Mouse (Mus musculus) B cell, adult (primary cell): ENCODE data around the gene Olfr1277. TPM values are rescaled to one million over a fixed set of nuclear protein-coding genes. Genes with fewer than 3 reads are reported as not detected.

ENCODE experiments used
- total RNA-seq: library from RNA; stranded (reverse); gene quantifications from 4 replicates; pipeline ENCODE4 v1.2.4, GENCODE M21; 2023; ENCODE audit not compliant: inconsistent age

The Olfr1277 gene
- total RNA-seq, result not detected in 4 replicates

GRCm38 (mm10) chr2:111274006-111274405, at the start of gene Olfr1277:
Olfr1277 (minus strand) TSS chr2:111274106.

GRCm38 (mm10) chr2:111313717-111314116, 39.8 kb upstream of the Olfr1277 start, which contains the start of gene Olfr1280:
Olfr1280 (plus strand) TSS chr2:111314017.

GRCm38 (mm10) chr2:111300374-111300773, 26.5 kb upstream of the Olfr1277 start, which contains the start of gene Olfr1279:
Olfr1279 (plus strand) TSS chr2:111300635.

GRCm38 (mm10) chr2:111289836-111290235, 15.9 kb upstream of the Olfr1277 start, which contains the start of gene Olfr1278:
Olfr1278 (plus strand) TSS chr2:111290136.

GRCm38 (mm10) chr2:111254216-111254615, 19.7 kb downstream of the Olfr1277 start, which contains the start of gene Olfr1276:
Olfr1276 (plus strand) TSS chr2:111254516.

GRCm38 (mm10) chr2:111235186-111235585, 38.7 kb downstream of the Olfr1277 start, which contains the start of gene Olfr1275:
Olfr1275 (minus strand) TSS chr2:111235286.

GRCm38 (mm10) chr2:111229502-111229901, 44.4 kb downstream of the Olfr1277 start, which contains the start of gene 4930430A15Rik:
4930430A15Rik (minus strand) TSS chr2:111229602.

Other genes with a start within 250 kb of the Olfr1277 start
- gene Gm13941, start 168.1 kb downstream of the Olfr1277 start, total RNA-seq, result not detected in 4 replicates
- gene Gm15130, start 121.2 kb downstream of the Olfr1277 start, total RNA-seq, result not detected in 4 replicates
- gene 4930430A15Rik, start 44.5 kb downstream of the Olfr1277 start, total RNA-seq, result not detected in 4 replicates
- gene Olfr1275, start 38.8 kb downstream of the Olfr1277 start, total RNA-seq, result not detected in 4 replicates
- gene Olfr1276, start 19.6 kb downstream of the Olfr1277 start, total RNA-seq, result not detected in 4 replicates
- gene Olfr1278, start 16.0 kb upstream of the Olfr1277 start, total RNA-seq, result not detected in 4 replicates
- gene Olfr1279, start 26.5 kb upstream of the Olfr1277 start, total RNA-seq, result not detected in 4 replicates
- gene Olfr1280, start 39.9 kb upstream of the Olfr1277 start, total RNA-seq, result not detected in 4 replicates
- not detected in 4 replicates for gene Olfr1281, start 52.4 kb upstream of the Olfr1277 start, total RNA-seq
- gene Olfr1282, start 62.0 kb upstream of the Olfr1277 start, total RNA-seq, result not detected in 4 replicates
- not detected in 4 replicates for gene Olfr1283, start 92.7 kb upstream of the Olfr1277 start, total RNA-seq
- gene Olfr1284, start 101.4 kb upstream of the Olfr1277 start, total RNA-seq, result not detected in 4 replicates
- gene Olfr1286, start 149.0 kb upstream of the Olfr1277 start, total RNA-seq, result not detected in 4 replicates
- gene Olfr1287, start 175.0 kb upstream of the Olfr1277 start, total RNA-seq, result not detected in 4 replicates
- not detected in 4 replicates for gene Olfr1288, start 200.0 kb upstream of the Olfr1277 start, total RNA-seq
- gene Olfr1289, start 206.7 kb upstream of the Olfr1277 start, total RNA-seq, result not detected in 4 replicates
- gene Olfr1290, start 219.7 kb upstream of the Olfr1277 start, total RNA-seq, result not detected in 4 replicates
- not detected in 4 replicates for gene Olfr1291-ps1, start 223.1 kb upstream of the Olfr1277 start, total RNA-seq